8 mouse cellular contexts compared by ENCODE assay signal in genomic region chr19:53038435-53038938, GRCm38 (mm10). TPM values are rescaled to one million over a fixed set of nuclear protein-coding genes. Genes with fewer than 3 reads are reported as not detected.
DNase-seq lines count a peak whose midpoint lies in the region; ATAC-seq and TF ChIP-seq lines count a peak whose summit lies in the region.

No protein-coding gene starts in this region.

- ATAC-seq in embryonic facial prominence, embryonic 13.5 days (ENCODE audit: insufficient number of reproducible peaks, insufficient read depth, low FRiP score, low TSS enrichment, low read depth), result peak; percentile 97
- ATAC-seq in limb, embryonic 14.5 days (ENCODE audit: low FRiP score, low read depth), result peak; percentile 97
- ATAC-seq in midbrain, postnatal 0 days (ENCODE audit: low FRiP score), result peak; percentile 98

- TF ChIP-seq CTCF in midbrain, postnatal 0 days (IDR thresholded peaks at IDR 0.05), result no peak

- WGBS in embryonic facial prominence, embryonic 13.5 days, result under 1% methylated on average over 39 of the region's 39 CpGs
- WGBS in limb, embryonic 14.5 days, result under 1% methylated on average over 38 of the region's 39 CpGs
- 0% methylated on average over 37 of the region's 39 CpGs for WGBS in midbrain, postnatal 0 days

- H3K27ac ChIP-seq in embryonic facial prominence, embryonic 13.5 days, result peak overlapping the region; percentile 86
- peak overlapping the region; percentile 83 for H3K27ac ChIP-seq in limb, embryonic 14.5 days (replicated peaks; ENCODE audit: low read depth, low read length)
- H3K27ac ChIP-seq in midbrain, postnatal 0 days (ENCODE audit: low read depth, low read length), result peak overlapping the region; percentile 72

- peak overlapping the region; percentile 96 for H3K9ac ChIP-seq in embryonic facial prominence, embryonic 13.5 days
- peak overlapping the region; percentile 92 for H3K9ac ChIP-seq in limb, embryonic 14.5 days (ENCODE audit: low read depth, low read length, severe bottlenecking)
- peak overlapping the region; percentile 85 for H3K9ac ChIP-seq in midbrain, postnatal 0 days (replicated peaks; ENCODE audit: low read length, poor library complexity, severe bottlenecking)

- H3K9me3 ChIP-seq in embryonic facial prominence, embryonic 13.5 days, result no peaks in the 10 kb centered on the region
- H3K9me3 ChIP-seq in limb, embryonic 14.5 days (ENCODE audit: control insufficient read depth, low read length), result no peaks in the 10 kb centered on the region
- no peaks in the 10 kb centered on the region for H3K9me3 ChIP-seq in midbrain, postnatal 0 days (ENCODE audit: low read length)

- no peaks in the 10 kb centered on the region for H3K27me3 ChIP-seq in embryonic facial prominence, embryonic 13.5 days
- H3K27me3 ChIP-seq in limb, embryonic 14.5 days (ENCODE audit: control insufficient read depth, insufficient read depth, low read length), result no peaks in the 10 kb centered on the region
- no peaks in the 10 kb centered on the region for H3K27me3 ChIP-seq in midbrain, postnatal 0 days (ENCODE audit: insufficient read depth, low read length)

- H3K4me3 ChIP-seq in embryonic facial prominence, embryonic 13.5 days, result peak overlapping the region; percentile 98
- H3K4me3 ChIP-seq in limb, embryonic 14.5 days (replicated peaks; ENCODE audit: low read length), result peak overlapping the region; percentile 97
- H3K4me3 ChIP-seq in midbrain, postnatal 0 days (ENCODE audit: low read depth, low read length), result peak overlapping the region; percentile 85

- peak overlapping the region; percentile 66 for H3K4me2 ChIP-seq in embryonic facial prominence, embryonic 13.5 days
- peak overlapping the region; percentile 72 for H3K4me2 ChIP-seq in limb, embryonic 14.5 days (replicated peaks; ENCODE audit: low read depth, low read length, severe bottlenecking)
- peak overlapping the region; percentile 61 for H3K4me2 ChIP-seq in midbrain, postnatal 0 days (ENCODE audit: low read depth, low read length, poor library complexity, severe bottlenecking)

- H3K4me1 ChIP-seq in embryonic facial prominence, embryonic 13.5 days, result peaks cover 24% of the 10 kb centered on the region
- H3K4me1 ChIP-seq in limb, embryonic 14.5 days (ENCODE audit: control insufficient read depth, insufficient read depth, low read length), result peaks cover 11% of the 10 kb centered on the region
- peaks cover 8% of the 10 kb centered on the region for H3K4me1 ChIP-seq in midbrain, postnatal 0 days (ENCODE audit: insufficient read depth, low read length)

- H3K36me3 ChIP-seq in embryonic facial prominence, embryonic 13.5 days, result no peaks in the 10 kb centered on the region
- no peaks in the 10 kb centered on the region for H3K36me3 ChIP-seq in limb, embryonic 14.5 days (ENCODE audit: control insufficient read depth, insufficient read depth, low read length)
- H3K36me3 ChIP-seq in midbrain, postnatal 0 days (ENCODE audit: insufficient read depth, low read length), result no peaks in the 10 kb centered on the region

- TF ChIP-seq POLR2A in limb, embryonic 14.5 days (IDR thresholded peaks at IDR 0.05; ENCODE audit: borderline replicate concordance, extremely low read depth, insufficient read depth, insufficient read length), result peak; percentile 62; the same call in 1 of the 2 replicates

- peak; percentile 99 for DNase-seq in 3134 (ENCODE audit: extremely low read depth, insufficient read length, low spot score)
- peak; percentile 99 to 100 for DNase-seq in adrenal gland, postnatal 36 days
- DNase-seq in heart, adult 8-10 months (ENCODE audit: low spot score), result peak; percentile 99
- DNase-seq in kidney, adult 9 months, result peak; percentile 100
- DNase-seq in limb, embryonic 14.5 days (ENCODE audit: low spot score), result peak; percentile 97
- peak; percentile 98 for DNase-seq in midbrain, postnatal 0 days (ENCODE audit: low spot score)
- peak; percentile 89 to 92 for DNase-seq in spleen, postnatal 14 days (ENCODE audit: low spot score in 2 of 2)

RNA-seq across cellular contexts. Expression of gene Xpnpep1, which starts 1.5 kb away (rescaled TPM):
- 10 to 100 TPM; 87.8 to 98.7 TPM for total RNA-seq in adrenal gland, postnatal 36 days (2021)
- 134 and 146 TPM in 2 replicates for polyA plus RNA-seq in embryonic facial prominence, embryonic 13.5 days (2015; fragmentation: Nextera tagmentation; extraction: Ambion mirVana)
- total RNA-seq in heart, adult 8-10 months (2022), result 10 to 100 TPM; 52.4 to 81.0 (median 72.0) TPM
- 101 and 111 TPM in 2 replicates for polyA plus RNA-seq in limb, embryonic 14.5 days (2012; rRNA removed)
- 157 and 159 TPM in 2 replicates for polyA plus RNA-seq in limb, embryonic 14.5 days (2014; fragmentation: Nextera tagmentation; extraction: Ambion mirVana)
- total RNA-seq in midbrain, postnatal 0 days (2014; rRNA removed), result 74.8 and 91.0 TPM in 2 replicates
- 108 and 110 TPM in 2 replicates for polyA plus RNA-seq in midbrain, postnatal 0 days (2015; fragmentation: Nextera tagmentation; extraction: Ambion mirVana)

Comparison
In these comparisons a context has a peak if more than half of its experiments do, and no peak if none do; other contexts are left out.
1. Peak in every context shown above with its lines: DNase-seq, ATAC-seq, H3K4me3 ChIP-seq and H3K27ac ChIP-seq.